Mouse (Mus musculus) myocyte (in vitro differentiated cells): ENCODE results near the gene Ptprd.

Experiments
- CEBPB ChIP-seq: IDR thresholded peaks from 2 replicates; pipeline ENCODE4 v1.6.1; 2011; ENCODE audit warnings: mild to moderate bottlenecking, moderate library complexity; ENCODE audit not compliant: poor library complexity, insufficient read depth, severe bottlenecking
- E2F4 ChIP-seq: IDR thresholded peaks from one replicate; pipeline ENCODE4 v1.6.1; 2011; ENCODE audit warnings: mild to moderate bottlenecking, control low read depth, moderate library complexity; ENCODE audit not compliant: insufficient read depth
- MAX ChIP-seq: IDR thresholded peaks from one replicate; pipeline ENCODE4 v1.6.1; 2011; ENCODE audit warnings: low read depth, mild to moderate bottlenecking, control low read depth
- MYOD1 ChIP-seq, 3 experiments: IDR thresholded peaks; one replicate each; pipeline ENCODE4 v1.6.1; 2011; ENCODE audit warnings: control low read depth in 2 of 3, low read depth in 2 of 3, mild to moderate bottlenecking in 2 of 3, moderate library complexity in 1 of 3; ENCODE audit not compliant: insufficient read length in 2 of 3, control insufficient read depth in 1 of 3
- MYOG ChIP-seq, 3 experiments: IDR thresholded peaks; one replicate each; pipeline ENCODE4 v1.6.1; 2011; ENCODE audit warnings: control low read depth in 2 of 3, low read depth in 2 of 3, mild to moderate bottlenecking in 2 of 3; ENCODE audit not compliant: insufficient read length in 2 of 3, control insufficient read depth in 1 of 3, insufficient read depth in 1 of 3
- POLR2A ChIP-seq: IDR thresholded peaks from one replicate; pipeline ENCODE4 v1.6.1; 2011; ENCODE audit warnings: low read depth, mild to moderate bottlenecking, control low read depth, moderate library complexity; ENCODE audit not compliant: insufficient read length
- POLR2AphosphoS2 ChIP-seq: IDR thresholded peaks from one replicate; pipeline ENCODE4 v1.6.1; 2011; ENCODE audit warnings: low read depth, control low read depth; ENCODE audit not compliant: insufficient read length
- REST ChIP-seq: IDR thresholded peaks from one replicate; pipeline ENCODE4 v1.6.1; 2011; ENCODE audit warnings: mild to moderate bottlenecking, control low read depth, moderate library complexity; ENCODE audit not compliant: insufficient read depth, insufficient read length
- SRF ChIP-seq: IDR thresholded peaks from one replicate; pipeline ENCODE4 v1.6.1; 2011; ENCODE audit warnings: low read depth; ENCODE audit not compliant: control insufficient read depth, insufficient read length
- TCF12 ChIP-seq: IDR thresholded peaks from one replicate; pipeline ENCODE4 v1.6.1; 2011; ENCODE audit warnings: mild to moderate bottlenecking, control low read depth; ENCODE audit not compliant: poor library complexity, insufficient read depth, severe bottlenecking
- TCF3 ChIP-seq: IDR thresholded peaks from one replicate; pipeline ENCODE4 v1.6.1; 2011; ENCODE audit warnings: low read depth, control low read depth; ENCODE audit not compliant: insufficient read length
- USF1 ChIP-seq: IDR thresholded peaks from one replicate; pipeline ENCODE4 v1.6.1; 2011; ENCODE audit warnings: low read depth, mild to moderate bottlenecking, control low read depth, moderate library complexity

DNA sequence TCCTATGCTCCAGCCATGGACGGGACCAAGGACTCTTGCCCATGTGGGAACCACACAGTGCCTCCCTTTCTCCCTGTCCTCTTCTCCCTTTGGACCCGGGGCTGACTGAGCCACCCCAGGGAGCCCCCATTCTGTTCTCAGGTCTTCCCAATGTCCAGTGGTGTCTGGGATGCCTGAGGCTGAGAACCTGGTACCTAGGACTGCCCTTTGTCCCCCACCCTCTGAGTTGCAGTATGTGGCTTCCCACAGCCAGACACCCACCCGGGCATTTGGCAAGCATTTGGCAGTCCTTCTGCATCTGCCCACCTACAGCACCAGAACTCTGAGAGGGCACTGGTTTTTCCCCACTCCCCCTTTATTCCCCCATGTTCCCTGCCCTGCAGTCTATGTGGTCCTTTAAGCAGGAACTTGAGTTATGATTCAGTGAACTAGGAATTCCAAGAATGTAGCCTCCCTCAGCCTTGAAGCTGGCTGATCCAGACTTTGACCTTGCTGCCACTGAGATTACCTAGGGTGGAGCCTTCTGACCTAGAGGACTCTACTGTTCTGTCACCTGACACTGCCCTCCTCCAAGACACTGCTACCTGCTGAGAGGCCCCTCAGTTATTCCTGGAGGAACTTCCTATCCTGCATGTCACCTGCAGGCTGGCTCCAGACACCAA is 901.5 kb downstream of the Ptprd start:
- no peak for TF ChIP-seq E2F4
- TF ChIP-seq POLR2A, result no peak
- TF ChIP-seq MYOD1 (IDR thresholded peaks at IDR 0.05; ENCODE audit: control insufficient read depth in 1 of 3, insufficient read length in 2 of 3, low read depth in 2 of 3), result no peak
- TF ChIP-seq POLR2AphosphoS2, result no peak
- no peak for TF ChIP-seq USF1
- TF ChIP-seq MAX, result no peak
- TF ChIP-seq TCF12, result no peak
- TF ChIP-seq TCF3, result no peak
- no peak for TF ChIP-seq MYOG (IDR thresholded peaks at IDR 0.05; ENCODE audit: control insufficient read depth in 1 of 3, insufficient read depth in 1 of 3, insufficient read length in 2 of 3, low read depth in 2 of 3)
- TF ChIP-seq REST, result no peak
- no peak for TF ChIP-seq CEBPB
- TF ChIP-seq SRF, result no peak
